Mouse (Mus musculus): Measurements from ENCODE around the gene Banp.

Banp gene

DNA sequence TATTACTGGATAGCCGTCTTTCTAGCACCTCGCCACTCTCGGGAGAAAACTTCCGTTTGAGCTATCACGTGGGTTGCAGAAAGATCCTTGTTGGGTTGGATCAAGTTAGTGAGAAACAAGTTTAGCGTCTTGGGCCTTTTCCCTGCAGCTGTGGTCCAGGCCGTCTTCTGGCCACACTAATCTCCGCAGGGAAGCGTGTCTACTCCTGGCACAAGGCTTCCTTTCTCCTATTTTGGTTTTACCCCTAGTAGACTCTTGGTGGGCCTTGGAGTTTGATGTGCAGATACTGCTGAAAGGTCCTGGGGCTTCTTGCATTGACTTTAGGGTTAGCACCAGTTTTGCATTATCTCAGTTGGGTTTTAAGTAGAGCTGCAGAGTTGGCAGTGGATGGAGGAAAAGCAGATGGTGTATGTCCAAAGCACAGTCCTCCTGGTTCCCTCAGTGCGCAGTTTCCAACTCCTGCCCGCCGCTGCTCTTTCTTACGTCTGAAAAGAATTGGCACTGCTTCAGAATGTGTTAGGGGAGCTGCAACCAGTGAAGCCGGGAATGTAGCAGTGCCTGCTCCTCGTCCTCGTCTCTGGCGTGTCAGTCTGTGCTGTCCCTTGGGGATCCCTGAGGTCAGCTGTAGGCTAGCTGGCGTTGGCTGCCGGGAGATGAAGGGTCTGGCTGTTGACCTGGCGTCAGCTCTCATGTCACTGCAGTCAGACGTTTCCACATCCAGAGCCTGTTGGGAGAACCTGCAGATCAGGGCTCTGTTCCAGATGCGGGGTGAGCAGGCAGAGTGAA is 68.7 kb downstream of the Banp start:
- DNase-seq (ENCODE audit: low spot score), result no peak

DNA sequence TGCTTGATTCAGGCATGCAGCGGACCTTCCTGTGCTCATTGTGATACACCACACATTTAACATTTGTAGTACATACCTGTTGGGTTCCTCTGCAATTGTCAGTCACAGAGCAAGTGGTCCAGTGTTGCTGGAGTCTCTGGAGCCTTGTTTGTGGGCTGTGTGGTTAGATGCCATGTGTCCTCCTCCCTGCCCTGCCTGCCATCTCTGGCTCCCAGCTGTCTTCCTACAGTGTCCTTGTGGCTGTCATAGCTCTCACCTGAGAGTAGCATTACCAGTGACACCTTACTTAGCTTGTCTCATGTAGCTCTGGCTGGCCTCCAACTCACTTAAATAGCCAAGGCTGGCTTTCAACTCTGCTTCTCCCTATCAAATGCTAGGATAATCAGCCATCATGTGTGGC is 69.6 kb downstream of the Banp start:
- DNase-seq (ENCODE audit: low spot score), result no peak

DNA sequence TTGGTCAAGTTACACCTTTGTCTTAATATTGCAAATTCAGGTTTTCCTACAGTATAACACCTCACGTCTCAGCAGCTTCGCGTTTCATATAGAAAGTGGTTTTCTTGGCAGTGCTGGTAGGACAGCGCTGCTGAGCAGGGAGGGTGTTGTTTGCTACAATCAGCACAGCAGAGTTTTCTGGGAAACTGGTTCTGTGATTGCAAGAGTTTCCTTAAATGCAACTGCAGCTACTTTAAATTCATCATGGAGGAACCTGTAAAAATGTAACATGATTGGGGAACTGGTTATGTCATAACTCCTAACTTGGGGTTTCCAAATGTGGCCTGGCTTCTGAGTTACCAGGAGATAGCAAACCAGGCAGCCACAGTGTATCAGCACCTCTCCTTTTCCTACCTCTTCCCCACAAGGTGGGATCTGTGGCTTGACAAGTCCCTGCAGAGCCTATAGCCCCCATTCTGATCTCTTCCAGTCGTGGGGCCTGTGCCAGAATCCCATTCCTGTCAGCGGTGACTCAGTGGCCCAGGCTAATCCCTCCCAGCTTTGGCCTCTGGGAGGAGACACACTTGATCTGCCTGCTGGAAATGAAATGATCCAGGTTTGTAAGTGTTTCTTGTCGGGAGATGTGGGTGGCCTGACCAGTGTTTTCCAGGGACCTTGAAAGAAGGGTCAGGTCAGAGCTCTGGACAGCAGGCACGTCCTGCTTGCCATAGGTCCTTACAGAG is 70.7 kb downstream of the Banp start:
- DNase-seq (ENCODE audit: low spot score), result peak; percentile 16

DNA sequence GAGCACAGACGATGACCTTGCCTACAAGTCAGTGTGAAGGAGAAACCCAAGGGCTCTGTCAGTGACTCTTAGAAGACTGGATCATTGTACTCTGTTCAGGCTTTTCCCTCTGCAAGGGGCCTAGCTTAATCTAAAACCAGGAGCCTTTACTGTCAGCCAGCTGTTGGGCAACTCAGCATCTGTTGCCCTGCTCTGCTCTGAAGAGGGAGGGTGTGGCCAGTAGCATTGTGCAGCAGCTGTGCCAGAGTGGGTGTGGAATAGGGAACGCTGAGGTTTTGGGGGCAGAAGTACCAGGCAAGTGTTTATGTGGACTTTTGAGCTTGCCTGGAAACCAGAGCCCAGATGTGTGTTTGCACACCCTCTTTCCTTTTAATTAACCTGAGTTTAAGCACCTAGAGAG is 72.2 kb downstream of the Banp start:
- DNase-seq (ENCODE audit: low spot score), result peak; percentile 73

DNA sequence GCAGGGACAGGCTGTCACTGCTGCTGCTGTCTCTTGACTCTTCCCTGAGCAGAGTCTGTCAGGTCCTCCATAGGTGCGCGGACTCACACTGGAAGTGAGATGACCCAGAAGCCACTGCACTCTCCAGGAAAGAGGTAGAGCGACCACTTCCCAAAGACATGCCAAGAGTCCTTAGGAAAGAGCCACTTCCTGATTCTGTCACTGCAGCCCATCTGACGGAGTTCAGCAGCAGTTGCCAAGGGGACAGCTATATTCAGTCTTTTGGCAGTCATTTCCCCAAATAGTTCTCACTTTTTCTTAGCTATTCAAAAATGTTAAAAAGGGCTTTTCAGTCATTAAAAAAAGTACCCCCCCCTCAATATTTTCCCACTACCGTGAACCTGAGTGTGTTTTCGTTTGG is 72.7 kb downstream of the Banp start:
- no peak for DNase-seq (ENCODE audit: low spot score)

DNA sequence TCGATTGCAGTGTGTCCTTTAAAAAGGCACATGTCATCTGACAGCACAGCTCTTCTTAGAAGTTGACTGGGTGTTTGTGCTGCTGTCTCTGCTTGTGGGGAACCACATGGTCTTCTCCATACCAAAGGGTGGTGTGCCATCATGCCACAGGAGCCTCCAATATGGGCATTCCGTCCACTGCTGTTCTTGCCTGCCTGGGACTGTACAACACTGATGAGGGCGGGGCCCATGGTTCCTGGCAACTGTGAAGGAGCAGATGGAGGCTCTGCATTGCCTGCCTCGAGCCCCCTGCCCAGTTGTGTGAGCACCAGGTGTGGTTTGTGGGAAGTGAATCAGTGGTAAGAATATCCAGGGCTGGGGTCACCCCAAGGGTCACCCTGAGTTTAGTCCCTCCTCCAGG is 73.2 kb downstream of the Banp start:
- no peak for DNase-seq (ENCODE audit: low spot score)

DNA sequence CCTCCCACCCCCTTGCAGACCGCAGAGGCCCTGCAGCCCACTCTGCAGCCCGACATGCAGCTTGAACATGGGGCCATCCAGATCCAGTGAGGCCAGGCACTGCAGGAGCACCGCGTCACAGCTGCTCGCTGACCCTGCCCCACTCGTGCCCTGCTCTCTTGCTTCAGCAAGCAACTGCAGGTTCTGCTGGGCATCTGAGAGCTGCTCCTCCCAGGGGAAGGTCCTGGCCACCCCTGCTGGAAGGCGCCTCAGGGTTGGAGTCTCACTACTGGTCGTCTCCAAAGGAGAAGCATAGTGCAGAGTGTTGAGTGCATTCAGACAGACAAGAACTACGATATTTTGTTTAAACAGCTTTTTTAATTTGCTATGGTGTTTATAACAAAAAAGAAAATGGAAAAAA is 76.0 kb downstream of the Banp start:
- DNase-seq (ENCODE audit: low spot score), result no peak

DNA sequence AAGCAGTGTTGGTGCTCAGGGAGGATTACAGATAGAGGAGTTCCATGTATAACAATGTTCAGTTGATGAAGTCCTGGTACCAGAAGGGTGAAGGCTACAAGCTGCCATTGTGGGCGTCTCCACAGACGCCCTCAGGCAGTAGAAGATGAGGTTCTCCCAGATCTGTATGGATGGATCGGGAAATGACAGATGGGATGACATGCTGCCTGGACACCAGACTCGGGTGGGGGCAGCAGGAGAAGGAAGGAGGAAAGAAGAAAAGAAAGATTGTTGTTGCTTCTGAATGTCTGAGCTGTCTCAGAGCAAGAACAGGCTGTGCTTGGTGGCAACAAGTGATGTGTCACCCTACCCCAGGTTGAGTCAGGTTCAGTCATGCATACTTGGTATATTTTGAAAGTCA is 78.6 kb downstream of the Banp start:
- DNase-seq (ENCODE audit: low spot score), result no peak

DNA sequence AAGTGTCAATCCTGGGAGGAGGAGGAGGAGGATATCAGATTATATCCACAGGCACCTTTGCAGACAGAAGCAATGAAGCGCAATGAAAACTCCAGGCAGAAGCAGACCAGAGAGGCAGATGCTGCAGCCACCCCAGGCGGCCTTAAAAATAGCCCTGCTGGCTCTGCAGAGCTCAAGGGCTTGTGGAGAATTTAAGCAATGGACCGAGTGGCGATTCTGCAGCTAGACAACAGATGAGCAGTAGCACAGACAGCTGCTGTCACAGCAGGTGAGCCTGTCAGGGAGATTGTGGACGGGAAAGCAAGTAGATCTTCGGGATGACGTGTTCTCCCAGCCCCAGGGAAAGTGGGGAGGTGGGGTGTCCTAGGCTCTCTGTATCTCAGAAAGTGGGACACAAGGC is 81.4 kb downstream of the Banp start:
- DNase-seq (ENCODE audit: low spot score), result no peak

DNA sequence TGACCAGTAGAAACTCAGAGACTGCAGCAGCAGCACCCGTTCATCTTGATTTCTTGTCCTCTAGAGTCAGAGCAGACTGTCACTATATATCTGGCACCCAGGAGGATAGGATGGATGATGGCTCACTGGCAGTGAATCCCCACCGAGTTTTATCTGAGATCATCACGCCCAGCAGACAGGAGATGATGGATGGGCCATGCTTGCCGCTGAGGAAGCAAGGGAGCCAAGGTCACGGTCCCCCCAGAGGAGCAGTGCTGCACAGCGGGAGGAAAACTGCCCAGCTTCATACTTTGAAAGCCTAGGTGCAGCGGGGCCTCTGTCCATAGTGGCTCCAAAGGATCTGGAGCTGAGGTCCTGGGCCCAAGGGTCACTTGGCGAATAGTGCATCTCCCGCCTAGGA is 83.2 kb downstream of the Banp start:
- DNase-seq (ENCODE audit: low spot score), result no peak

DNA sequence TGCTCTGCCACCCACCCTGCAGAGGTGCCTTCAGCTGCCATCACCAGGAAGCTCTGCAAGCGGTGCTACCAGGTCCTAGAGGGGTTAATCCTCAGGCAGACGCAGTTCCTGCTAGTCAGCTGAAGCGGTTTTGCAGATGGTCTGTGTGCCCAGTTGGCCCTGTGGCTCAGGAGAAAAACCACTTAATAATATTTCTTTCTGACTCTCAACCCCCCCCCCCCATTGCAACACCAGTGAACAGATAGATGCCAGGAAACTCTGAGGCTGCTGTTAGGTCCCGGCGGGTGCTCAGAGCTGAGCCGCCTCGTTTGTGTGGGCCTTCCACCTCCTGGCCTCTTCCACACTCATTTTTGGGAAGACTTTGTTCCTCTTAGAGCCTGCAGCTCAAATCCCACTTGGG is 86.0 kb downstream of the Banp start:
- DNase-seq (ENCODE audit: low spot score), result peak; percentile 73

DNA sequence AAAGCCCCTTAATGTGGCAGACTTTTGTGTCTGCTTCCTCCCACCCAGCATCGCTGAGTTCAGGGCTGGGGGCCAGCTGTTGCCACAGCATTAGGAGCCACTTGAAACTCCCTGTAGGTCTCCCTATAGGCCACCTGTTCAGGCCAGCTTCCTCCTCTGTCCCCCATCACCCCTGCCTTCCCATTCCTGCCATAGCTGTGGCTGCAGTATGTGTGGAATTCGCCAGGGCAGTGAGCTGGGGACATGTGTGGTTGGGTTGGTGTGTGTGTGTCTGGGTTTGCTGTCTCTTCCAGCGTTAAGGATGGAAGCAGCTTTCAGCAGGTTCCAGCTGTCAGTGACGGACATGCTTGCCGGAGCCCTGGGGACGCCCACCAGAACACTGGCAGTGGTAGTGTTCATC is 86.8 kb downstream of the Banp start:
- no peak for DNase-seq (ENCODE audit: low spot score)

DNA sequence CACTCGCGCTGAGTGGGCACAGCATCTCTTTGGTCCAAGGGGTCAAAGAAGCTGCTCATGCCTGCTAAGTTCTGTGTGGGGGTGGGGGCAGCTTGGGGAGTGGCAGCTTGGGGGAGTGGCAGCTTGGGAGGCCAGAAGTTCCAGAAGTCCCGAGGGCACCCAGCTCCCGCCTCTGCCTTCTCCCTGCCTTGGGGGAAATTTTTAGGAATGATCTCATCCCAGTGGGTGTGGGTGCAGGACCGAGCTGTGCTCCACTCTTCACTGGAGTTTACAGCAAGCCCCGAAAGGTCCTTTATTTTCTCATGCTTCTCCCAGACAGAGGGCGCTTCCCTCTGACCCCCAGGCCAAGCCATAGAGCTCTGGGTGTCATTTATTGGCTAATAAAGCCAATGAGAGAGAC is 87.7 kb downstream of the Banp start:
- DNase-seq (ENCODE audit: low spot score), result no peak

DNA sequence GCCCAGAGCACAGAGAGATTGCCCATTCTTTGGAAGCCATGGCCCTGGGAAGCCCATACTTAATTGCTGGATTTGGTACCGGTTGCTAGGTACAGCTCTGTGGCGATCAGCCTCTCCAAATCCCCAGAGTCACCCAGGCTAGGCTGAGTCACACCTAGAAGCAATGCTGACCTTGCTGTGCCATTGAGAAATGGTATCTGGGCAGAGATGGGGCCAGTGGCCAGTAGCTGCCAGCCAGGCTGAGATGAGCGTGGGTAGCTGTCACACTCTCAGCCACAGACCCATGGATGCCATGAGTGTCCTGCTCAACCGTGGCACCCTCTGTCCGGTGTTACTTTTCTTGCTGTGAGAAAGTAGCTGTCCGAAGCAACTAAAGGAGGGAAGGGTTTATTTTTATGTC is 88.5 kb downstream of the Banp start:
- DNase-seq (ENCODE audit: low spot score), result no peak

DNA sequence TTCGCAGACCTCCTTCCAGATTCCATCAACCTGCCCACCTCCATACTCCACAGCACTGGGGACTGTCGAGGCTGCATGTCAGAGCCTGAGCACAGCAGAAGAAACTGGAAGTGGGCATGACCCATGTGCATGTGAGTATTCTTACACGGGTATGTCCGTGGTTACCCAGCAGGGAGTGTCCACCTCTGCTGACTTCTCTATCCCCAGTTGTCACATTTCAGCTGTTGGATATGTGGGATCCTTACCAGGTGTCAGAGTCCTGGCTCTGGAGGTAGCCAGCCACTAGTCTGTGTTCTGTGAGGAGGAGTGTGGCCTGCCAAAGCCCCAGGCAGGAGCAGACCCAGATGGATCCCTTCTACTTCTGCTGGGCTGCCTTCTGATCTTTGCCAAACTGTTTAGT is 89.9 kb downstream of the Banp start:
- no peak for DNase-seq (ENCODE audit: low spot score)

DNA sequence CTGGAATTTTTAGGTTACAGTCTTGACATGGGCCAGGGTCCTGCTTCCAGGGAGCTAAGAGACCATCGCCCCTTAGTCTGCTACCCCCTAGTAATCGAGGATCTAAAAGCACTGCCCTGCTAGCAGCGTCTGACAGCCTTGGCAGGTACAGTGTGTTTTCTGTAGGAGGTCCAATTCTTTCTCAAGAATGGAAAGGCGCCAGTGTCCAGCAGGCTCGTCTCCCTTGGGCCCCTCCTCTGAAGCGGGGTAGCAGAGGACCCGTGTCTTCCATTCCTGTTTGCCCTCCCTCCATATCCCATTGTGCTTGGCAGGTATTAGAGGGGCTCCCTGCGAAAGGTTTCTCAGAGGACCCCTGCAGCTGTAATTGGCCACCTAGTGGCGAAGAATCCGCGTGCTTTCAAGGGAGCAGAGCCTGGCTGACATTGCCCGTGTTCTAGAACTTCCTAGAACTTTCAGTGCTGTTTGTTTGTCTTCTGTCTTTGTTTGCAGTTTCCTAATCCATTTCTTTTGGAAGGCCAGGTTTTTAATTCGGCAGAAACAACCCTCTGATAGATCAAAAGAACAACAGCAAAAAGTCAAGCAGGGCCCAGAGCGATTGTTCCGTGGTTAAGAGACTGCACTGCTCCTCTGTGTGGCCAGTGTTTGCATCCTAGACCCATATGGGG is 97.8 kb downstream of the Banp start:
- DNase-seq (ENCODE audit: low spot score), result peak; percentile 12

DNA sequence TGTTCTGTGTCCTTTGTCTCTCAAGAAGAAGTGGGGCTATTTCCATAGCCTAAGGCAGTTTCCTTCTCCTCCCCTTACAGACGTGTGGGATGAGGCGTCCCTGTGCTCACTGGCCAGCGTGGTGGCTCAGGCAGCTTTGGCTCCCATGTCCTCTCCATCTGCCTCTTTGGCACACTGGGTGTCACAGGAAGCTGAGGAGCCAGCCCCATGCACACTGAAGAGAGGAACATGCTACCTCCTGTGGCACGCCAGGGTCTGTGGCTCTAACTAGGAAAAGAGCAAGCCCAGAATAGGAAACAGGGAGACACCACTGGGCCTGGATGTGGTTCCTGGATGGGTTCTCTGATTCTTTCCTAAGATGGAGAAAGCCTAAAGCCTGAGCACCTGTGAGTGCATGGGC is 99.7 kb downstream of the Banp start:
- no peak for DNase-seq (ENCODE audit: low spot score)

DNA sequence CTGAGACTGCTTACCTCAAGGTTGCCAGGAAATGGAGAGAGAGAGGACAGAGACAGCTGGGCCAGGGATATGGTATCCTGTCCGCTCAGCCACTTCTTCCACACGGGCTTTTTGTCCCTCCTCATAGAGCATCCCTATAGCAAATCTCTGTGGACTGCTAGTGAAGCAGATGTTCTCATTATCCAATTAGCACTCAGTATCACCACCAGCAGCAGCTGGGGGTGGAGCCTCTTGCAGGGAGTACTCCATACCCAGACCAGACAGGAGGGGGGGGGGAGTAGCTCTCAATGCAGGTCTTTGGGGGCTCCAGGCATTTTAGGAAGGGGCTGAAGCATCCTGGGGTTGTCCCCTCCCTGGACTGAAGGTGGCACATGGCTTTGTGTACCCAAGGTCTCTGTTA is 100.4 kb downstream of the Banp start:
- no peak for DNase-seq (ENCODE audit: low spot score)

DNA sequence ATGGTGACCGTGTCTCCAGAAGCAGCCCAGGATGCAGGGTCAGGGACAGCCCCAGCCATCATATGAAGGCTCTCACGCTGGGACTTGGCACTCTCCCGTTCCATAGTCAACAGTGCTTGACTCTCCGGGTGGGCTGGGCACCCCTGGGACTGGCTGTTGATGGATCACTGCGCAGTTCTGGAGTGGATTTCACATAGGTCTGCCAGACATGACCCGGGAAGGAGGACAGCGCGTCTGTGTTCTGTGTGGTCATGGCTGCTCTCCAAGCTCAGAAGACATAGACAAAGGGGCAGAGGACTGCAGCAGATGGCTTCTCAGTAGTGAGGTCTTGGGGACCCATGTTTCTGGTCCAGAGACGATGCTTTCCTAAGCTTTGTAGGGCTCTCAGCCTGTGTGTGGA is 101.1 kb downstream of the Banp start:
- no peak for DNase-seq (ENCODE audit: low spot score)

DNA sequence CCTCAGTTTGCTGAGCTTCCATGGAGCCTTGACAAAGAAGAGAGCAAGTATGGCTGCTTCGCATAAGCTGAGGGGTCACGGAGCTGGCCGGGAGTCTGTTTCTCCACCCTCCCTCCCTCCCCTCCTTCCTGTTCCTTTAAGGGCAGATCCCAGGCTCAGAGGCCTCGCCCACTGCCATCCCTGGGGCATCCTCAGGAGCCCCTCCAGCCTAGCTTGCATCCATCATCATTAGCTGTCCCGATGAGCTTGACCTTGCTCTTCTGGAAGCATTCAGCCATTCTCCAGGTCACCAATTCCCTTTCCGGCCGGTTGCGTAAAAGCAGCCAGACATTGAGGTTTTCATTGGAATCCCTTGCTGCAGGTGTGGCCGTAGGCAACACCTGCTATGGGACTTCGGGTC is 105.8 kb downstream of the Banp start:
- DNase-seq (ENCODE audit: low spot score), result no peak

DNA sequence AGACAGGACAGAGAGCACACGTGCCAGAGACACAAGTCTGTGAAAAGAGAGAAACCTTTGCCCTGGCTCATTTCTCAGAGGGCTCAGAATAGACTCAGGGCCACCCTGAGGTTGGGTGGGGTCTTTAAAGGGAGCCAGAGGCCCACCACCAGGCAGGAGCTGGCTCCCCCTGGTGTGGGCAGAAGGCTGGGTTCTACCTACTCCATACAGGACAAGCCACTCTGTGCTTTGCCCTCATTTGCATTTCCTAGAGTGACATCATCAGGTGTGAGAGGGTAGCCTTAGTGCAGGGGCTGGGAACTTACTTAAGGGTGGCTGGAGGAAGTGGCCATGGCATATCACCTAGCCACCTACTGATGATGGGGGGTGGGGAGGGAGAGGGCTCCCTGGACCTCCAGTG is 106.6 kb downstream of the Banp start:
- no peak for DNase-seq (ENCODE audit: low spot score)

DNA sequence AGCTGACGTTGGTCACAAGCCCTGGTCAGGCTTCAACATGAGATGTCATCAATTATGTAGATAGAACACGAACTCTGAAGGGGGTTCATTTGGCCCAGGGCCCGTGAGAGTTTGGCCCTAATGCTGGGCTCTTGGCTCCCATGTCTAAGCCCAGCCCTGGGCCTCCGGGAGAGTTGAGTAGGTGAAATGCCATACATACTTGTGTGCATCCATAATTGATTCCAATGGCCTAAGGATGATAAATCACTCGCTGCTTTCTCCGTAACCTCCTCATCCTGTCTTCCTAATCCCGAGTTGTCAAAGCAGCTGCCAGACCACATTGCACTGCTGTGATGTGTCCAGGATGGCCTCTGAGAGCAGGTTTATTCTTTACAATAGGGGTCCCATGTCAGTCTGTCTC is 107.3 kb downstream of the Banp start:
- no peak for DNase-seq (ENCODE audit: low spot score)

DNA sequence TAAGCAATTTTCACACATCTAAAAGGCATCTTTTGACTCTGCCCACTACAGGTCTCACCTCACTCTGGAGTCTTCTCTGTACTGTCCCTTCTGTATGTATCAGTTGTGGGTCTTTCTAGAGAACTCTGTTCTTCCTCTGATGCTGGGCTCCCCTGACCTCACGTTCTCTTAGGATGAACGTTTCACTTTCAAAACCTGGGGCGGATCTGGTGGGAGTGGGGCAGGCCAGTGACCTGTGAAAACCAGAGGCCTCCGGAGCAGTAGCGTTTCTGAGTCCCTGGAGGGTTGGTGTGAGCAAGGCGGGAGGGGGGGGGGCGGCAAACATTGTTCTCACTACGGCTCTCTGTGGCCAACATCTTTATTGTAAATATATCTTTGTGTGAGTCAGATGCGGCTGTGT is 109.0 kb downstream of the Banp start:
- DNase-seq (ENCODE audit: low spot score), result no peak

All from adipocyte (in vitro differentiated cells).